Mouse (Mus musculus): Measurements from ENCODE around the gene Cma2. TPM values are rescaled to one million over a fixed set of nuclear protein-coding genes. Genes with fewer than 3 reads are reported as not detected.

The Cma2 gene
- total and polyA plus RNA-seq, 3 experiments = not detected

DNA sequence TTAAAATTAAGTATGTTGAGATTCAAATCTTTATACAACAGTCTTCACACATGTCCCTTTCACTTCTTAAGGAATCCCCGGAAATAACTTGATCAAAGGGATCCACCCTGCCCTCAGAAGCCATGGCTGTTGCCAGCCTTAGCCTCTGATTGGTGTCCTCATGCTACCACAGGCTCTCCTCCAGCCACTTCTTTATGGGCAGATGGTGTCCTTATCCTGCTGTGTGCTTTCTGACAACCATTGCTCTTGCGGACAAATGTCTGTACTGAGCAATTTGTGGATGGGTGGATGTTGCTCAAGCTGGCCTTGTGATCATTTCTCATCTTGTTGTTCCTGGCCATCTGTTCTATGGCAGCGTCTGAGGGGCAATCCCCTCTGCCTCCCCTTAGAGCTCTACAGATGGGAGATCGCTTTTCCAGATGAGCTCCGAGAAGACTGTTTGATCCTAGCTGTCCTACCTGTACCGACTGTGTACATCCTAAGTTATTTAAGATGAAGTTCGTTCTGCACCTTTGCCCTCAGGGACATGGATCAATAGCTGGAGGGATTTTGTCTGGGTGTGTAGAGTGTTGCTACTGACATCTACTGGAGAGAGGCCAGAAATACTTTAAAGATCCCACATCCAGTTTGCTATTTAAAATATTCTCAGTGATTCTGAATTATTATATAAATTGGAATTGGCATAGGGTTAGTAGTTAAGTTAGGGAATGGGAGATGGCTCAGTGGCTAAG, 10.5 kb upstream of the Cma2 start:
- Histone ChIP-seq H3K9me3 (replicated peaks; ENCODE audit: insufficient read depth, low read length) (no peaks in the 10 kb centered on the region), H3K79me2 (ENCODE audit: control insufficient read depth, insufficient read depth, low read length, poor library complexity) (no peaks in the 10 kb centered on the region), H3K36me3 (ENCODE audit: control insufficient read depth in 1 of 2, insufficient read depth in 2 of 2, low read length in 2 of 2) (no peaks in the 10 kb centered on the region), H3K27ac (ENCODE audit: control insufficient read depth, low read depth, low read length) (no peak overlapping the region), H3K27me3 (ENCODE audit: control insufficient read depth in 1 of 2, insufficient read depth in 2 of 2, low read length in 2 of 2) (peaks cover 40 to 49% of the 10 kb centered on the region in 2 experiments), H3K9ac (ENCODE audit: control insufficient read depth, low read depth, low read length, poor library complexity, severe bottlenecking) (no peak overlapping the region), H3K4me3 (ENCODE audit: control insufficient read depth in 1 of 2, insufficient read depth in 1 of 2, low read depth in 2 of 2, low read length in 2 of 2) (no peak overlapping the region), H3K4me1 (ENCODE audit: control insufficient read depth in 1 of 2, insufficient read depth in 2 of 2, low read length in 2 of 2) (no peaks in the 10 kb centered on the region)
- peak; percentile 34 for DNase-seq (ENCODE audit: low read depth, low spot score)
- peak; percentile 55 for TF ChIP-seq SMC3 (IDR thresholded peaks at IDR 0.05; ENCODE audit: low read depth, low read length)
- no peak for TF ChIP-seq ZNF384 (IDR thresholded peaks at IDR 0.05; ENCODE audit: low read depth, low read length)
- TF ChIP-seq POLR2AphosphoS2 (IDR thresholded peaks at IDR 0.05; ENCODE audit: low read length) = no peak
- TF ChIP-seq GATA1 (IDR thresholded peaks at IDR 0.05; ENCODE audit: low read depth, low read length) = no peak
- TF ChIP-seq MAX (IDR thresholded peaks at IDR 0.05; ENCODE audit: low read length) = no peak
- TF ChIP-seq ZKSCAN1 (IDR thresholded peaks at IDR 0.05; ENCODE audit: low read depth, low read length) = no peak
- TF ChIP-seq NRF1 (IDR thresholded peaks at IDR 0.05; ENCODE audit: insufficient read depth, low read depth, low read length, poor library complexity, severe bottlenecking) = no peak
- TF ChIP-seq ZC3H11A (IDR thresholded peaks at IDR 0.05; ENCODE audit: low read depth, low read length) = peak; percentile 39; the same call in 1 of the 2 replicates
- no peak for TF ChIP-seq NELFE (IDR thresholded peaks at IDR 0.05; ENCODE audit: low read depth, low read length)
- no peak for TF ChIP-seq MXI1 (IDR thresholded peaks at IDR 0.05; ENCODE audit: low read depth, low read length)
- TF ChIP-seq CTCF (IDR thresholded peaks at IDR 0.05 in 2 of 3, conservative IDR thresholded peaks at IDR 0.05 in 1 of 3; ENCODE audit: control insufficient read depth in 1 of 3, insufficient read depth in 1 of 3, low read depth in 2 of 3, low read length in 3 of 3, poor library complexity in 1 of 3, severe bottlenecking in 1 of 3) = peak; percentile 26 to 74 (median 33); a peak in 5 of 6 replicates
- TF ChIP-seq HCFC1 (IDR thresholded peaks at IDR 0.05; ENCODE audit: low read depth, low read length) = no peak
- TF ChIP-seq TCF12 (IDR thresholded peaks at IDR 0.05; ENCODE audit: low read depth, low read length) = no peak
- no peak for TF ChIP-seq RCOR1 (IDR thresholded peaks at IDR 0.05; ENCODE audit: low read depth, low read length)
- no peak for TF ChIP-seq CHD2 (IDR thresholded peaks at IDR 0.05; ENCODE audit: low read length)
- no peak for TF ChIP-seq USF1 (IDR thresholded peaks at IDR 0.05; ENCODE audit: low read depth, low read length)
- no peak for TF ChIP-seq CHD1 (IDR thresholded peaks at IDR 0.05; ENCODE audit: low read depth, low read length)
- TF ChIP-seq GABPA (IDR thresholded peaks at IDR 0.05; ENCODE audit: low read depth, low read length) = no peak
- no peak for TF ChIP-seq MAZ (IDR thresholded peaks at IDR 0.05; ENCODE audit: low read depth, low read length)
- TF ChIP-seq SIN3A (IDR thresholded peaks at IDR 0.05; ENCODE audit: low read length) = no peak
- no peak for TF ChIP-seq TAL1 (IDR thresholded peaks at IDR 0.05; ENCODE audit: low read length)
- TF ChIP-seq ZMIZ1 (IDR thresholded peaks at IDR 0.05; ENCODE audit: low read depth, low read length) = no peak
- TF ChIP-seq MYB (IDR thresholded peaks at IDR 0.05; ENCODE audit: low read depth, low read length) = no peak
- peak; percentile 73 for TF ChIP-seq RAD21 (IDR thresholded peaks at IDR 0.05; ENCODE audit: low read depth, low read length)
- TF ChIP-seq USF2 (IDR thresholded peaks at IDR 0.05; ENCODE audit: borderline replicate concordance in 1 of 2, insufficient read depth in 1 of 2, low read depth in 1 of 2, low read length in 2 of 2) = no peak
- no peak for TF ChIP-seq MEF2A (IDR thresholded peaks at IDR 0.05; ENCODE audit: extremely low read depth, insufficient replicate concordance, low read depth, low read length, poor library complexity, severe bottlenecking)
- TF ChIP-seq ETS1 (IDR thresholded peaks at IDR 0.05; ENCODE audit: low read depth, low read length) = no peak
- TF ChIP-seq E2F4 (IDR thresholded peaks at IDR 0.05; ENCODE audit: borderline replicate concordance, low read depth, low read length) = no peak
- no peak for TF ChIP-seq MYC (IDR thresholded peaks at IDR 0.05; ENCODE audit: low read depth, low read length)

Measured in MEL (cell line).